Mouse (Mus musculus) thymus, adult 2 months (tissue): ENCODE results near the gene Pitpnm2.

Source experiments
- CTCF ChIP-seq: fragments of 200-500 bp; IDR thresholded peaks from 2 replicates; pipeline ENCODE4 v1.5.1; 2012; ENCODE audit warnings: mild to moderate bottlenecking, control low read depth, low read length, moderate library complexity, borderline replicate concordance; ENCODE audit not compliant: control insufficient read depth, poor library complexity, insufficient read depth; ENCODE audit errors: extremely low read depth
- POLR2A ChIP-seq: fragments of 200-500 bp; IDR thresholded peaks from 2 replicates; pipeline ENCODE4 v1.6.1; 2012; ENCODE audit warnings: mild to moderate bottlenecking, low read length, control low read depth, moderate library complexity; ENCODE audit not compliant: control insufficient read depth, poor library complexity, insufficient read depth; ENCODE audit errors: extremely low read depth

DNA sequence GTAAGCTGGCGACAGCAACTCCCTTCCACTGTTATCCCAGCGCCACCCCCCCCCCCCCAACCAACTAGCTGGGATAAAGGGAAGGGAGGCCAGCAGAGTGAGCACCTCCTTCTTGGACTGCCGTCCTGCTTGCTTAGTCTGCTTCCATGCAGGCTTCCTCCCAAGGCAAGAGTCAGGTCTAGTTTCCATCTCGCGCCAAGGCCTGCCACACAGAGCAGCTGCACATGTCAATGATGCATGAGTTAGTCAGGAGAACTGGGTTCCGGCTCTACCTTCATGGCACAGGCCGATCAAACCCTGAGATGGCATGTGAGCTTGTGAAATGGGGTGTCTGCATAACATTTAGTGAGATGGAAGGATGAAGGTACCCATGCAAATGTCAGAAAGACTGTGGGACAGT is 66.9 kb downstream of the Pitpnm2 start:
- TF ChIP-seq CTCF (no peak), POLR2A (no peak)
